In the genomic region with DNA sequence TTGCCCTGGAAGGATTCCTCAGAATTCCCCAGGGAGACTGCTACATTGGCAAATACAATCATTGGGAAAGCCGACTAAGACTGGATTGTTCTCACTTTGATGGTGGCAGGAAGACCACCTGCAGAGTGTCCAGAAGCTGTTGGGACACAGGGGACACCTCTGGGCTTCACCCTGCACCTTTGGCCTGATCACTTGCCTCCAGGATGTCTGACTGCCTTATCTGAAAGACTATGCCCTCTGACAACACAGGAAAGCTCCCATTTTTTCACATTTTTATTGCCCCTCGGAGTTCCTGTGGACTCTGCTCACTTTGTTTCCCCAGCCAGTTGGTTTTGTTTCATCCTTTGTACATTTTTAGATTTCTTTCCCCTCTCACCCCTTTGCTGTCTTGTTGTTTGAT, we compare ENCODE assay signal across 25 mouse cellular contexts. TPM values are rescaled to one million over a fixed set of nuclear protein-coding genes. Genes with fewer than 3 reads are reported as not detected.
"Had no signal": no experiment of that assay in that cellular context is flagged by ENCODE, and none has a peak within 500 bp of the region (broad histone marks: within the 10 kb centered on the region; RNA-seq: fewer than 3 reads in every experiment).

No protein-coding gene starts in this region.

- H3K9me3 ChIP-seq: kidney, embryonic 15.5 days; limb, embryonic 12.5 days; limb, embryonic 15.5 days; lung, embryonic 15.5 days; midbrain, embryonic 10.5 days; midbrain, embryonic 13.5 days; neural tube, embryonic 13.5 days had no signal

- H3K27ac ChIP-seq: kidney, embryonic 15.5 days; limb, embryonic 12.5 days; limb, embryonic 15.5 days; lung, embryonic 15.5 days; midbrain, embryonic 10.5 days; midbrain, embryonic 13.5 days; neural tube, embryonic 13.5 days had no signal

- H3K27me3 ChIP-seq: kidney, embryonic 15.5 days; limb, embryonic 12.5 days; limb, embryonic 15.5 days; lung, embryonic 15.5 days; midbrain, embryonic 13.5 days; neural tube, embryonic 13.5 days had no signal

- H3K9ac ChIP-seq: kidney, embryonic 15.5 days; limb, embryonic 12.5 days; limb, embryonic 15.5 days; lung, embryonic 15.5 days; midbrain, embryonic 13.5 days; neural tube, embryonic 13.5 days had no signal

- H3K36me3 ChIP-seq: kidney, embryonic 15.5 days; limb, embryonic 12.5 days; limb, embryonic 15.5 days; lung, embryonic 15.5 days; midbrain, embryonic 10.5 days; midbrain, embryonic 13.5 days; neural tube, embryonic 13.5 days had no signal

- ATAC-seq: midbrain, embryonic 13.5 days; midbrain, embryonic 16.5 days had no signal

- H3K4me3 ChIP-seq: kidney, embryonic 15.5 days; limb, embryonic 12.5 days; limb, embryonic 15.5 days; lung, embryonic 15.5 days; megakaryocyte, embryonic 14.5 days; midbrain, embryonic 10.5 days; midbrain, embryonic 13.5 days; myocyte; neural tube, embryonic 13.5 days had no signal

- H3K4me2 ChIP-seq: kidney, embryonic 15.5 days; limb, embryonic 12.5 days; limb, embryonic 15.5 days; lung, embryonic 15.5 days; midbrain, embryonic 13.5 days; neural tube, embryonic 13.5 days had no signal

- DNase-seq: kidney, adult 11 months; kidney, adult 8-10 months; kidney, postnatal 10 days; kidney, postnatal 36 days; lung, adult 18-20 months; lung, postnatal 10 days; lung, postnatal 36 days; retina, postnatal 1 day; right cerebral cortex, postnatal 25 days; spleen, adult 18-20 months; thymus, adult 18-20 months; thymus, postnatal 36 days had no signal

- H3K4me1 ChIP-seq: limb, embryonic 15.5 days; lung, embryonic 15.5 days; megakaryocyte, embryonic 14.5 days; midbrain, embryonic 10.5 days; midbrain, embryonic 13.5 days; neural tube, embryonic 13.5 days had no signal

RNA-seq across cellular contexts. Expression of a gene that starts 32.1 kb away (rescaled TPM):
- total RNA-seq: monocyte, adult 5-6 weeks; neutrophil, adult 5-6 weeks had no signal
- polyA plus RNA-seq: limb, embryonic 12.5 days; limb, embryonic 15.5 days; lung, embryonic 15.5 days; midbrain, embryonic 10.5 days; midbrain, embryonic 16.5 days; myocyte; neural tube, embryonic 13.5 days; urinary bladder, adult 2 months had no signal

RNA-seq across cellular contexts. Expression of a gene that starts 39.6 kb away (rescaled TPM):
- total RNA-seq: monocyte, adult 5-6 weeks; neutrophil, adult 5-6 weeks had no signal
